Mouse (Mus musculus) E14TG2a.4 (cell line): ENCODE measurements at regions not wholly inside any gene's neighbourhood (a gene's known extent, or its start where the extent isn't known, plus 50 kb on each side); places are given as distances from the start of the nearest gene placed in this dataset.

Experiments
- H3K27me3 ChIP-seq: 2 replicates; pipeline ENCODE4 v1.6.1; 2014; ENCODE audit warnings: low read length, control low read depth; ENCODE audit not compliant: insufficient read depth
- H3K36me3 ChIP-seq: 2 replicates; pipeline ENCODE4 v1.6.1; 2014; ENCODE audit warnings: low read length, control low read depth; ENCODE audit not compliant: insufficient read depth
- H3K4me1 ChIP-seq: replicated peaks from 2 replicates; pipeline ENCODE4 v1.6.1; 2014; ENCODE audit warnings: low read depth, low read length, control low read depth
- H3K4me3 ChIP-seq: replicated peaks from 2 replicates; pipeline ENCODE4 v1.5.1; 2014; ENCODE audit warnings: mild to moderate bottlenecking, low read length
- H3K9me3 ChIP-seq: 2 replicates; pipeline ENCODE4 v1.6.1; 2014; ENCODE audit warnings: low read length, control low read depth
- CTCF ChIP-seq: conservative IDR thresholded peaks from 2 replicates; pipeline ENCODE4 v1.5.1; 2014; ENCODE audit warnings: low read length
- NANOG ChIP-seq: IDR thresholded peaks from 2 replicates; pipeline ENCODE4 v1.6.1; 2014; ENCODE audit warnings: borderline replicate concordance, low read length, mixed read lengths
- POU5F1 ChIP-seq: IDR thresholded peaks from 2 replicates; pipeline ENCODE4 v1.6.1; 2014; ENCODE audit warnings: low read length, borderline replicate concordance

GRCm38 (mm10) chr3:9173643-9174516 lies 436.0 kb downstream of the Zfp704 start:
- Histone ChIP-seq H3K4me1 (peaks cover 17% of the 10 kb centered on the region), H3K9me3 (peaks cover 9% of the 10 kb centered on the region), H3K4me3 (no peak overlapping the region), H3K36me3 (no peaks in the 10 kb centered on the region), H3K27me3 (peaks cover 19% of the 10 kb centered on the region)
- TF ChIP-seq NANOG (no peak), POU5F1 (no peak), CTCF (no peak)

GRCm38 (mm10) chr3:9171970-9172369 lies 437.9 kb downstream of the Zfp704 start:
- Histone ChIP-seq H3K27me3 (peaks cover 19% of the 10 kb centered on the region), H3K9me3 (peaks cover 9% of the 10 kb centered on the region), H3K4me1 (peaks cover 23% of the 10 kb centered on the region), H3K4me3 (no peak overlapping the region), H3K36me3 (no peaks in the 10 kb centered on the region)
- TF ChIP-seq POU5F1, result no peak
- TF ChIP-seq CTCF, result no peak
- TF ChIP-seq NANOG, result no peak

- Histone ChIP-seq H3K4me3 (no peak overlapping the region), H3K9me3 (peaks cover 9% of the 10 kb centered on the region), H3K27me3 (peaks cover 21% of the 10 kb centered on the region), H3K4me1 (peaks cover 18% of the 10 kb centered on the region), H3K36me3 (no peaks in the 10 kb centered on the region)
- TF ChIP-seq NANOG (no peak), CTCF (no peak)
These were observed 440.9 kb downstream of the Zfp704 start for GRCm38 (mm10) chr3:9168955-9169354.

GRCm38 (mm10) chr3:9159073-9159472 lies 450.8 kb downstream of the Zfp704 start:
- H3K4me1 ChIP-seq, result peaks cover 23% of the 10 kb centered on the region
- peaks cover 7% of the 10 kb centered on the region; the same call in 1 of the 2 replicates for H3K27me3 ChIP-seq
- H3K4me3 ChIP-seq, result no peak overlapping the region
- H3K9me3 ChIP-seq, result peaks cover 4% of the 10 kb centered on the region
- H3K36me3 ChIP-seq, result no peaks in the 10 kb centered on the region
- TF ChIP-seq CTCF, result no peak
- no peak for TF ChIP-seq POU5F1
- TF ChIP-seq NANOG, result no peak

- Histone ChIP-seq H3K4me3 (no peak overlapping the region), H3K27me3 (peaks cover 15% of the 10 kb centered on the region), H3K36me3 (no peaks in the 10 kb centered on the region), H3K9me3 (peaks cover 4% of the 10 kb centered on the region), H3K4me1 (peaks cover 16% of the 10 kb centered on the region)
- TF ChIP-seq NANOG (no peak), CTCF (no peak), POU5F1 (no peak)
These were observed 455.7 kb downstream of the Zfp704 start for GRCm38 (mm10) chr3:9154172-9154571.

GRCm38 (mm10) chr3:9153690-9154089 lies 456.2 kb downstream of the Zfp704 start:
- TF ChIP-seq POU5F1 (no peak), NANOG (no peak), CTCF (no peak)

GRCm38 (mm10) chr3:9152256-9152655 lies 457.6 kb downstream of the Zfp704 start:
- TF ChIP-seq CTCF (no peak), NANOG (no peak), POU5F1 (no peak)
- peaks cover 11% of the 10 kb centered on the region for H3K4me1 ChIP-seq
- no peaks in the 10 kb centered on the region for H3K36me3 ChIP-seq
- H3K27me3 ChIP-seq, result peaks cover 15% of the 10 kb centered on the region
- H3K9me3 ChIP-seq, result peaks cover 2% of the 10 kb centered on the region
- H3K4me3 ChIP-seq, result no peak overlapping the region

More at GRCm38 (mm10) chr3:9153690-9154089, 456.2 kb downstream of the Zfp704 start:
- H3K4me3 ChIP-seq, result no peak overlapping the region
- no peaks in the 10 kb centered on the region for H3K36me3 ChIP-seq
- H3K4me1 ChIP-seq, result peaks cover 12% of the 10 kb centered on the region
- H3K27me3 ChIP-seq, result peaks cover 15% of the 10 kb centered on the region
- H3K9me3 ChIP-seq, result peaks cover 4% of the 10 kb centered on the region

- no peak for TF ChIP-seq POU5F1
- no peak for TF ChIP-seq NANOG
- TF ChIP-seq CTCF, result no peak
- Histone ChIP-seq H3K36me3 (no peaks in the 10 kb centered on the region), H3K27me3 (peaks cover 15% of the 10 kb centered on the region), H3K4me3 (no peak overlapping the region), H3K9me3 (no peaks in the 10 kb centered on the region), H3K4me1 (peaks cover 11% of the 10 kb centered on the region)
These were observed 458.3 kb downstream of the Zfp704 start for GRCm38 (mm10) chr3:9151590-9151989.
